Mouse (Mus musculus): ENCODE data around the gene Tha1. TPM values are rescaled to one million over a fixed set of nuclear protein-coding genes. Genes with fewer than 3 reads are reported as not detected.

Gene Tha1
- polyA plus RNA-seq, 1 experiment from 2014 or later, result 4.7 TPM

- Histone ChIP-seq H3K36me3 (no peaks in the 10 kb centered on the region), H3K9me3 (replicated peaks) (no peaks in the 10 kb centered on the region), H3K27me3 (replicated peaks) (peaks cover 32% of the 10 kb centered on the region), H3K4me1 (peaks cover 25% of the 10 kb centered on the region), H3K27ac (replicated peaks) (no peak overlapping the region), H3K4me3 (replicated peaks) (no peak overlapping the region), H3K4me2 (no peak overlapping the region), H3K9ac (replicated peaks) (no peak overlapping the region)
- no peak for ATAC-seq (ENCODE audit: low FRiP score)
- WGBS, result 40% methylated on average over 11 of the region's 11 CpGs
Observed at GRCm38 (mm10) chr11:117863174-117863856, 10.0 kb downstream of the Tha1 start.

GRCm38 (mm10) chr11:117860601-117861000 lies 12.7 kb downstream of the Tha1 start, which contains the start of gene Tmem235:
Gene Tmem235, plus strand, starts transcription at chr11:117860752.
- WGBS, result 4% methylated on average over 23 of the region's 23 CpGs
- ATAC-seq (ENCODE audit: low FRiP score), result no peak

GRCm38 (mm10) chr11:117858392-117858791 lies 14.9 kb downstream of the Tha1 start:
- no peaks in the 10 kb centered on the region for H3K9me3 ChIP-seq (replicated peaks)
- H3K4me3 ChIP-seq (replicated peaks), result no peak overlapping the region
- no peak for ATAC-seq (ENCODE audit: low FRiP score)
- no peak overlapping the region for H3K4me2 ChIP-seq
- WGBS, result 21% methylated on average over 3 of the region's 3 CpGs
- H3K27ac ChIP-seq (replicated peaks), result no peak overlapping the region
- H3K4me1 ChIP-seq, result peaks cover 13% of the 10 kb centered on the region
- H3K36me3 ChIP-seq, result no peaks in the 10 kb centered on the region; the same call in 1 of the 2 replicates
- peaks cover 32% of the 10 kb centered on the region for H3K27me3 ChIP-seq (replicated peaks)
- no peak overlapping the region for H3K9ac ChIP-seq (replicated peaks)

More at GRCm38 (mm10) chr11:117860601-117861000, 12.7 kb downstream of the Tha1 start, which contains the start of gene Tmem235:
- H3K36me3 ChIP-seq, result no peaks in the 10 kb centered on the region
- H3K4me1 ChIP-seq, result peaks cover 13% of the 10 kb centered on the region
- no peak within 1 kb of the TSS for H3K27ac ChIP-seq (replicated peaks)
- H3K9me3 ChIP-seq (replicated peaks), result no peaks in the 10 kb centered on the region
- H3K4me2 ChIP-seq, result peak within 1 kb of the TSS; percentile 26; the same call in 1 of the 2 replicates
- H3K4me3 ChIP-seq (replicated peaks), result no peak within 1 kb of the TSS
- 0 out of 2 replicates have a peak within 1 kb of the TSS, but pooled peaks have one; percentile 14 for H3K9ac ChIP-seq (replicated peaks)
- H3K27me3 ChIP-seq (replicated peaks), result peaks cover 32% of the 10 kb centered on the region

GRCm38 (mm10) chr11:117857462-117857861 lies 15.8 kb downstream of the Tha1 start:
- Histone ChIP-seq H3K4me3 (replicated peaks) (no peak overlapping the region), H3K4me1 (peaks cover 11% of the 10 kb centered on the region), H3K9ac (replicated peaks) (no peak overlapping the region), H3K4me2 (no peak overlapping the region), H3K27ac (replicated peaks) (no peak overlapping the region), H3K27me3 (replicated peaks) (peaks cover 31% of the 10 kb centered on the region), H3K9me3 (replicated peaks) (no peaks in the 10 kb centered on the region), H3K36me3 (no peaks in the 10 kb centered on the region; the same call in 1 of the 2 replicates)
- 95% methylated on average over 10 of the region's 10 CpGs for WGBS
- no peak for ATAC-seq (ENCODE audit: low FRiP score)

- Histone ChIP-seq H3K9me3 (replicated peaks) (no peaks in the 10 kb centered on the region), H3K36me3 (no peaks in the 10 kb centered on the region; the same call in 1 of the 2 replicates), H3K27me3 (replicated peaks) (peaks cover 18% of the 10 kb centered on the region), H3K4me3 (replicated peaks) (no peak overlapping the region), H3K27ac (replicated peaks) (no peak overlapping the region), H3K4me2 (no peak overlapping the region), H3K4me1 (peaks cover 11% of the 10 kb centered on the region), H3K9ac (replicated peaks) (no peak overlapping the region)
- 84% methylated on average over 1 of the region's 1 CpGs for WGBS
- no peak for ATAC-seq (ENCODE audit: low FRiP score)
Observed at GRCm38 (mm10) chr11:117855975-117856374, 17.3 kb downstream of the Tha1 start.

- Histone ChIP-seq H3K4me2 (no peak overlapping the region), H3K4me3 (replicated peaks) (no peak overlapping the region), H3K4me1 (peaks cover 7% of the 10 kb centered on the region), H3K9me3 (replicated peaks) (no peaks in the 10 kb centered on the region), H3K27ac (replicated peaks) (no peak overlapping the region), H3K36me3 (no peaks in the 10 kb centered on the region; the same call in 1 of the 2 replicates), H3K27me3 (replicated peaks) (peaks cover 12% of the 10 kb centered on the region), H3K9ac (replicated peaks) (no peak overlapping the region)
- ATAC-seq (ENCODE audit: low FRiP score), result no peak
- WGBS, result over 99% methylated on average over 5 of the region's 5 CpGs
Observed at GRCm38 (mm10) chr11:117855360-117855759, 17.9 kb downstream of the Tha1 start.

- H3K27ac ChIP-seq (replicated peaks), result no peak overlapping the region
Observed at GRCm38 (mm10) chr11:117854241-117854640, 19.0 kb downstream of the Tha1 start.

GRCm38 (mm10) chr11:117852875-117853274 lies 20.4 kb downstream of the Tha1 start:
- ATAC-seq (ENCODE audit: low FRiP score), result no peak
- H3K27me3 ChIP-seq (replicated peaks), result no peaks in the 10 kb centered on the region
- no peak overlapping the region for H3K27ac ChIP-seq (replicated peaks)
- H3K4me3 ChIP-seq (replicated peaks), result no peak overlapping the region
- no peaks in the 10 kb centered on the region for H3K9me3 ChIP-seq (replicated peaks)
- H3K4me2 ChIP-seq, result no peak overlapping the region
- WGBS, result 89% methylated on average over 3 of the region's 3 CpGs
- peaks cover 21% of the 10 kb centered on the region for H3K4me1 ChIP-seq
- no peaks in the 10 kb centered on the region; the same call in 1 of the 2 replicates for H3K36me3 ChIP-seq
- no peak overlapping the region for H3K9ac ChIP-seq (replicated peaks)

More at GRCm38 (mm10) chr11:117854241-117854640, 19.0 kb downstream of the Tha1 start:
- no peaks in the 10 kb centered on the region for H3K9me3 ChIP-seq (replicated peaks)
- H3K9ac ChIP-seq (replicated peaks), result no peak overlapping the region
- no peak overlapping the region for H3K4me3 ChIP-seq (replicated peaks)
- peaks cover 12% of the 10 kb centered on the region for H3K4me1 ChIP-seq
- H3K27me3 ChIP-seq (replicated peaks), result 0 out of 2 replicates have a peak, but pooled peaks cover under 1% of the 10 kb centered on the region
- no peaks in the 10 kb centered on the region; the same call in 1 of the 2 replicates for H3K36me3 ChIP-seq
- no peak overlapping the region for H3K4me2 ChIP-seq
- WGBS, result 94% methylated on average over 9 of the region's 9 CpGs
- no peak for ATAC-seq (ENCODE audit: low FRiP score)

- peaks cover 25% of the 10 kb centered on the region for H3K4me1 ChIP-seq
- peak within 1 kb of the TSS; percentile 83 for H3K9ac ChIP-seq (replicated peaks)
- H3K4me2 ChIP-seq, result peak within 1 kb of the TSS; percentile 92
- WGBS, result under 1% methylated on average over 51 of the region's 51 CpGs
- H3K4me3 ChIP-seq (replicated peaks), result peak within 1 kb of the TSS; percentile 67
- H3K9me3 ChIP-seq (replicated peaks), result no peaks in the 10 kb centered on the region
- ATAC-seq (ENCODE audit: low FRiP score), result peak; percentile 95
- H3K27ac ChIP-seq (replicated peaks), result peak within 1 kb of the TSS; percentile 99
- H3K36me3 ChIP-seq, result no peaks in the 10 kb centered on the region; the same call in 1 of the 2 replicates
- no peaks in the 10 kb centered on the region for H3K27me3 ChIP-seq (replicated peaks)
Observed at GRCm38 (mm10) chr11:117848985-117849671, 24.2 kb downstream of the Tha1 start, which contains the start of gene Birc5. Gene Birc5, plus strand, starts transcription at chr11:117849251.

- no peaks in the 10 kb centered on the region for H3K36me3 ChIP-seq
- H3K27me3 ChIP-seq (replicated peaks), result no peaks in the 10 kb centered on the region
- H3K4me3 ChIP-seq (replicated peaks), result peak overlapping the region; percentile 67
- peak overlapping the region; percentile 99 for H3K27ac ChIP-seq (replicated peaks)
- peak overlapping the region; percentile 83 for H3K9ac ChIP-seq (replicated peaks)
- peaks cover 25% of the 10 kb centered on the region for H3K4me1 ChIP-seq
- peak; percentile 90 for ATAC-seq (ENCODE audit: low FRiP score)
- 9% methylated on average over 19 of the region's 19 CpGs for WGBS
- H3K4me2 ChIP-seq, result peak overlapping the region; percentile 92
- no peaks in the 10 kb centered on the region for H3K9me3 ChIP-seq (replicated peaks)
Observed at GRCm38 (mm10) chr11:117848271-117848984, 24.9 kb downstream of the Tha1 start.

- WGBS, result 76% methylated on average over 7 of the region's 7 CpGs
Observed at GRCm38 (mm10) chr11:117847593-117848215, 25.6 kb downstream of the Tha1 start.

More at GRCm38 (mm10) chr11:117847593-117848215, 25.6 kb downstream of the Tha1 start:
- Histone ChIP-seq H3K4me3 (replicated peaks) (peak overlapping the region; percentile 67; the same call in 1 of the 2 replicates), H3K4me1 (peaks cover 25% of the 10 kb centered on the region), H3K36me3 (no peaks in the 10 kb centered on the region), H3K9ac (replicated peaks) (peak overlapping the region; percentile 83; the same call in 1 of the 2 replicates), H3K27me3 (replicated peaks) (no peaks in the 10 kb centered on the region), H3K4me2 (peak overlapping the region; percentile 92), H3K9me3 (replicated peaks) (no peaks in the 10 kb centered on the region), H3K27ac (replicated peaks) (peak overlapping the region; percentile 99)
- ATAC-seq (ENCODE audit: low FRiP score), result no peak

Data from neural tube, embryonic 15.5 days (tissue).